Comparison of ENCODE assay signal across 4 mouse cellular contexts in the genomic region with DNA sequence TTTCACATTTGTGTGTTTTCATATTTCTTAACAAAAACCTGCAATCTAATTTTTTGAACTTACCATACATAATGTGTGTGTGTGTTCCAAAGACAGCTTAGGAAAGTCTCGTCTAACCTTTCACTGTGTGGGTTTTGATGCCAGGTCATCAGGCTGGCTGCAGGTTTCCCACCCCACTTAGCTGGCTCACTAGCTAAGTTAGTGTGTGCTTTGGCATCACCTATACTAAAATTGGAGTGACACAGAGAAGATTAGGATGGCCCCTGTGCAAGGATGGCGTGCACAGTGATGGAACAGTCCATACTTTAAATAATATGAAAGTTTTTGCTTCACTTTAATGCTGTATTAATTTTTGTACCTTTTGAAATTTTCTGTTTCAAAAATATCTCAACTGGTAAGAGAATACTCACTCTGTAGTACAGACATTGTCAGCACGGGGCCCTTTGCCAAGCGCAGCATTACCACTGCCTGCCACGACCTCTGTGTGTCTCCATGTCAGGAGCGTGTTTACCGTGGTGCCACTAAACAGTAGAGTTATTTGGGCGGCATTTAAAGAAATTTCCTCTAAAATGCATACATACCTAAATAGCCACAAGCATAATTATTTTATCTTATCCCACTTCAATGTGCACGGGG.
"Had no signal": no experiment of that assay in that cellular context is flagged by ENCODE, and none has a peak within 500 bp of the region (broad histone marks: within the 10 kb centered on the region; RNA-seq: fewer than 3 reads in every experiment).

No protein-coding gene starts in this region.

- H3K27ac ChIP-seq: limb, embryonic 10.5 days; liver, embryonic 15.5 days; midbrain, embryonic 10.5 days; stomach, embryonic 15.5 days had no signal

- H3K4me3 ChIP-seq: limb, embryonic 10.5 days; liver, embryonic 15.5 days; midbrain, embryonic 10.5 days; stomach, embryonic 15.5 days had no signal
